Mouse (Mus musculus): ENCODE results near the gene Adam10. TPM values are rescaled to one million over a fixed set of nuclear protein-coding genes. Genes with fewer than 3 reads are reported as not detected.

The Adam10 gene
- 10.5 and 33.3 TPM in 2 replicates for polyA plus RNA-seq (2012; rRNA removed)

DNA sequence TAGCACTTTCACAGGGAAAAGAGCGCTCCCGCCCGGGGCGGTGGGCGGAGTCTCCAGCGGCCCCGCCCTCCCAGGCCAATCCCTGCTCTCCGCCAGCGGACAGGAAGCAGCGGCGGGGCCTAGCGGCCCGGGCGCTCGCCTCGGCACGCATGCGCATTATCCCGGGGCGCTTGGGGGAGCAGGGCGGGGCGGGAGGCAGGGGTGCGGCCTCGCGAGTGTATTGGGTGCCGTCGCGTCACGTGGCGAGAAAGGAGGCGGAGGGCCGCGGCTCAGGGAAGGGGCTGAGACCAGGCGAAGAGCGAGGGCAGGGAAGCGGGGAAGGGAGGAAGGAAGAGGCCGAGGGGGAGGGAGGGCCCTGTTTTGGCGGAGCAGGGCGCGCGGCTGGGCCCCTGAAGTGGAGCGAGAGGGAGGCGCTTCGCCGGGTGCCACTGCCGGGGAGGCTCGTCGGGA is at the start of gene Adam10:
Gene Adam10 (plus strand): TSS at position 316 of the 450 bp plus-strand sequence.
- no peak for TF ChIP-seq CTCF (IDR thresholded peaks at IDR 0.05; ENCODE audit: extremely low read depth, insufficient read length, insufficient replicate concordance, low read depth, low read length)
- TF ChIP-seq POLR2A (IDR thresholded peaks at IDR 0.05; ENCODE audit: low read depth, low read length): peak; percentile 90
- H3K27me3 ChIP-seq (ENCODE audit: control insufficient read depth, insufficient read depth, low read length): no peaks in the 10 kb centered on the region
- no peaks in the 10 kb centered on the region for H3K36me3 ChIP-seq (ENCODE audit: control insufficient read depth, insufficient read depth, low read length)
- H3K27ac ChIP-seq (ENCODE audit: insufficient read depth, low read depth, low read length): peak within 1 kb of the TSS; percentile 89
- WGBS: under 1% methylated on average over 46 of the region's 48 CpGs
- 0 out of 2 replicates have a peak, but pooled peaks cover 2% of the 10 kb centered on the region for H3K4me1 ChIP-seq (ENCODE audit: control insufficient read depth, insufficient read depth, insufficient read length, low read length)
- H3K4me3 ChIP-seq (ENCODE audit: low read depth, low read length): peak within 1 kb of the TSS; percentile 91

DNA sequence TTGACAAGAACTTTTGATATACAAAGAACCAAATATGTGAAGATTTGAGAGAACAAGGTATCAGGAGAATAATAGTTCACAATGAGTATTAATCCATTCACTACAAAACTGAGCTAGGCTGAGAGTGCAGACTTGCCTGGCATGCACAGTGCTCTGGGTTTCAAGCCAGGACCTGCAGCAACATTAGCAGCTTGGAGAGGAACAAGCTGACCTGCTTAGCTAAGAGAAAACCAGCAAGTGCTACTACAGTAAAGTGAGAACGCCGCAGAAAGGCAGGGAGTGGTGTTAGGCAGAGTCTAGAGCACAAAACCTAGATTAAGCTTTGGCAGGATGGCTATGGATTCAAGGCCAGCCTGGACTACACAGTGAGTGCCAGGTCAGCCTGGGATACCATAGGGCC is 49.1 kb upstream of the Adam10 start:
- 88% methylated on average over 2 of the region's 2 CpGs for WGBS
- H3K27ac ChIP-seq (ENCODE audit: insufficient read depth, low read depth, low read length): no peak overlapping the region
- no peak overlapping the region for H3K4me3 ChIP-seq (ENCODE audit: low read depth, low read length)
- H3K4me1 ChIP-seq (ENCODE audit: control insufficient read depth, insufficient read depth, insufficient read length, low read length): no peaks in the 10 kb centered on the region
- H3K27me3 ChIP-seq (ENCODE audit: control insufficient read depth, insufficient read depth, low read length): no peaks in the 10 kb centered on the region
- TF ChIP-seq POLR2A (IDR thresholded peaks at IDR 0.05; ENCODE audit: low read depth, low read length): no peak
- TF ChIP-seq CTCF (IDR thresholded peaks at IDR 0.05; ENCODE audit: extremely low read depth, insufficient read length, insufficient replicate concordance, low read depth, low read length): no peak
- peaks cover 20% of the 10 kb centered on the region for H3K36me3 ChIP-seq (ENCODE audit: control insufficient read depth, insufficient read depth, low read length)

DNA sequence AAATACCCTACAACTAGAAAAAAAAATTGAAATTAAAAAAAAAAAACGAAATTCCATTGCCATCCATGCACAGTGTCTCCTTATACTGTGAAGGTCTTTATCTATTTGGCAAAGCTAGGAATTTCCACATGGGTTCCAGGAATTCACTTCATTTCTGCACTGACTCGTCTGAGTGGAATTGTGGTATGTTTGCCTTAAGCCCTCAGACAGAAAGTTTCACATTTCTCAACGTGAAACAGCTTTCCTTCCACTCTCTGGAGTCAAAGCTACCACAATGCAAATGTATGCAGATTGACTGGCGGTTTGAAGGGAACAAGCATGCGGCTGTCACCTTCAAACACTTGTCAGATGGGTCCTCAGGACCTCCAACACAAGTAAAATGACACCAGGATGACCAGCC is 47.1 kb upstream of the Adam10 start:
- Histone ChIP-seq H3K27ac (ENCODE audit: insufficient read depth, low read depth, low read length) (no peak overlapping the region), H3K4me3 (ENCODE audit: low read depth, low read length) (no peak overlapping the region), H3K27me3 (ENCODE audit: control insufficient read depth, insufficient read depth, low read length) (no peaks in the 10 kb centered on the region), H3K4me1 (ENCODE audit: control insufficient read depth, insufficient read depth, insufficient read length, low read length) (no peaks in the 10 kb centered on the region), H3K36me3 (ENCODE audit: control insufficient read depth, insufficient read depth, low read length) (peaks cover 10% of the 10 kb centered on the region)
- TF ChIP-seq POLR2A (IDR thresholded peaks at IDR 0.05; ENCODE audit: low read depth, low read length) (no peak), CTCF (IDR thresholded peaks at IDR 0.05; ENCODE audit: extremely low read depth, insufficient read length, insufficient replicate concordance, low read depth, low read length) (no peak)
- 53% methylated on average over 5 of the region's 5 CpGs for WGBS

DNA sequence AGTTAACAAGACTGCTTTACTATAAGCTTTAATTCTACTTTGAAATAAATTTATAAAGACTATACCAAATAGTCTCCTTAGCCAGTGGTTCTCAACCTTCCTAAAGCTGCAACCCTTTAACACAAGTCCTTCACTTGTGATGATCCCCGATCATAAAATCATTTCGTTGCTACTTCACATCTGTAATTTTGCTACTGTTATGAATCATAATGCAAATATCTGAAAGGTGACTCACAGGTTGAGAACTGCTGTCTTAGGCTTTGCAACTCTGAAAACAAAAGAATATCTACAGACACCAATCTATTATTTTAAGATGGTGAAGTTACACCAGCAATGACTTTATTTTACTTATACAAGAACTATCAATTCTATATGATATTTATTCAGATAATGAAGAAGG is 42.0 kb upstream of the Adam10 start:
- Histone ChIP-seq H3K27ac (ENCODE audit: insufficient read depth, low read depth, low read length) (no peak overlapping the region), H3K4me1 (ENCODE audit: control insufficient read depth, insufficient read depth, insufficient read length, low read length) (no peaks in the 10 kb centered on the region), H3K36me3 (ENCODE audit: control insufficient read depth, insufficient read depth, low read length) (peaks cover 6% of the 10 kb centered on the region), H3K4me3 (ENCODE audit: low read depth, low read length) (no peak overlapping the region), H3K27me3 (ENCODE audit: control insufficient read depth, insufficient read depth, low read length) (no peaks in the 10 kb centered on the region)
- no peak for TF ChIP-seq POLR2A (IDR thresholded peaks at IDR 0.05; ENCODE audit: low read depth, low read length)
- TF ChIP-seq CTCF (IDR thresholded peaks at IDR 0.05; ENCODE audit: extremely low read depth, insufficient read length, insufficient replicate concordance, low read depth, low read length): no peak
- WGBS: 46% methylated on average over 2 of the region's 2 CpGs

DNA sequence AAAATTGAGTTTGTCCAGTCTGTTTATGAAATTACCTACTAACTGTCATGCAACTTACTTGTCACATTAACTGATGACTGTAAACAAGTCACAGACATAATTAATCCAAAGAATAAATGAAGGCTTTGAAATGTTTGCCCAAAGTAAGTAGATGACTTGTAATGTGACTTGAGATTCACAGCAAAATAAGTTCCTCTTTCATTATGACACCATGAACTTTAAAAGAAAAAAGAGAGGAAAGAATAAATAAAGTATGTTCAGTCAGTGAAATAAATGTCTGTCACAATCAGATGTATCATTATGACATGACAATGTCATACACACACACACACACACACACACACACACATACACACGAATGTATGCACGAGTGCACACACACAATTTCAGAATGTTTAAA is 28.5 kb upstream of the Adam10 start:
- TF ChIP-seq CTCF (IDR thresholded peaks at IDR 0.05; ENCODE audit: extremely low read depth, insufficient read length, insufficient replicate concordance, low read depth, low read length) (no peak), POLR2A (IDR thresholded peaks at IDR 0.05; ENCODE audit: low read depth, low read length) (no peak)
- 66% methylated on average over 2 of the region's 2 CpGs for WGBS
- Histone ChIP-seq H3K4me3 (ENCODE audit: low read depth, low read length) (no peak overlapping the region), H3K27ac (ENCODE audit: insufficient read depth, low read depth, low read length) (no peak overlapping the region), H3K4me1 (ENCODE audit: control insufficient read depth, insufficient read depth, insufficient read length, low read length) (peaks cover 4% of the 10 kb centered on the region; the same call in 1 of the 2 replicates), H3K36me3 (ENCODE audit: control insufficient read depth, insufficient read depth, low read length) (peaks cover 1% of the 10 kb centered on the region; the same call in 1 of the 2 replicates), H3K27me3 (ENCODE audit: control insufficient read depth, insufficient read depth, low read length) (no peaks in the 10 kb centered on the region)

DNA sequence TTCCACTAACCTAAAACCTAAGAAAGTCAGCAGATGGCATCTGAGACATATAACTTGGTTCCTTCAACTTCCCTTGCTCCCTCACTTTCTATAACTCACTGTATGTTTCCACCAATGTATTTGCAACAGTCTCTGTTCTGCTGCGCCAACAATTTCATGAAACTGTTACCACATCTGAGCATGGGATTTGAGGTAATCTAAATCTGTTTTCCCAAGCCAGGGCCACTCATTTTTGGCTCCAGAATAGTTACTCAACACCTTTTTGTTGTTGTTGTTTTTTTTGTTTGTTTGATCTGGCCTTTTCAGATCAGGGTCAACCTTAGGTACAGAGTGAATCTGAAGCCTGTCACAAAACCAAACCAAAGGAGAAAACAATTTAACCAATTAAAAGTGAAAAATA is 27.8 kb upstream of the Adam10 start:
- WGBS: 98% methylated on average over 1 of the region's 1 CpGs

DNA sequence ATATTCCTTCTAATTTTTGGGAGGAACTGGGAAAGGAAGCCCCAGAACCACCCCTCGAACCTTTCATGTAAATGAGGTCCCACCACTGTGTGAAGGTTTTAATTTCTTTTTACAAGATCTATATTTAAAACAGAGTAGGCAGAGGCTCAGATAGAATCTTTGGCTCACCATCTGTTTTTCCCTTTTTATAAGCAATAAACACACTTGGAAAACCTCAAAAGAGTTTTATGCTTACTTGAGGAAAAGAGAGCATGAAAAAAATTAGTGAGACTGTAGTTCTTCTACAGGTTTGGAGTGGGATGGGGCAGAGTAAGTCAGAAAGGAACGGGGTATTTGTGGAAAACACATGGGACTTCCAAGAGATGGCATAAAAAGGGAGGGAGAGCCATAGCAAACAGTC is 26.6 kb upstream of the Adam10 start:
- Histone ChIP-seq H3K27ac (ENCODE audit: insufficient read depth, low read depth, low read length) (no peak overlapping the region), H3K4me3 (ENCODE audit: low read depth, low read length) (no peak overlapping the region), H3K36me3 (ENCODE audit: control insufficient read depth, insufficient read depth, low read length) (0 out of 2 replicates have a peak, but pooled peaks cover 1% of the 10 kb centered on the region), H3K27me3 (ENCODE audit: control insufficient read depth, insufficient read depth, low read length) (no peaks in the 10 kb centered on the region), H3K4me1 (ENCODE audit: control insufficient read depth, insufficient read depth, insufficient read length, low read length) (peaks cover 4% of the 10 kb centered on the region; the same call in 1 of the 2 replicates)
- WGBS: 80% methylated on average over 2 of the region's 2 CpGs
- no peak for TF ChIP-seq CTCF (IDR thresholded peaks at IDR 0.05; ENCODE audit: extremely low read depth, insufficient read length, insufficient replicate concordance, low read depth, low read length)
- TF ChIP-seq POLR2A (IDR thresholded peaks at IDR 0.05; ENCODE audit: low read depth, low read length): no peak

More for the DNA sequence above, 27.8 kb upstream of the Adam10 start:
- Histone ChIP-seq H3K27ac (ENCODE audit: insufficient read depth, low read depth, low read length) (no peak overlapping the region), H3K4me1 (ENCODE audit: control insufficient read depth, insufficient read depth, insufficient read length, low read length) (peaks cover 4% of the 10 kb centered on the region; the same call in 1 of the 2 replicates), H3K36me3 (ENCODE audit: control insufficient read depth, insufficient read depth, low read length) (0 out of 2 replicates have a peak, but pooled peaks cover 1% of the 10 kb centered on the region), H3K4me3 (ENCODE audit: low read depth, low read length) (no peak overlapping the region), H3K27me3 (ENCODE audit: control insufficient read depth, insufficient read depth, low read length) (no peaks in the 10 kb centered on the region)
- TF ChIP-seq CTCF (IDR thresholded peaks at IDR 0.05; ENCODE audit: extremely low read depth, insufficient read length, insufficient replicate concordance, low read depth, low read length) (no peak), POLR2A (IDR thresholded peaks at IDR 0.05; ENCODE audit: low read depth, low read length) (no peak)
